Mouse (Mus musculus) small intestine, adult 2 months (tissue): ENCODE results near the gene Lix1l.

Experiments
- CTCF ChIP-seq: fragments of 200-500 bp; IDR thresholded peaks from 2 replicates; pipeline ENCODE4 v1.5.1; 2012; ENCODE audit warnings: low read depth, mild to moderate bottlenecking, control low read depth, inconsistent platforms, low read length, moderate library complexity, mixed read lengths; ENCODE audit not compliant: insufficient replicate concordance, insufficient read length; ENCODE audit errors: extremely low read depth
- POLR2A ChIP-seq: fragments of 200-500 bp; IDR thresholded peaks from 2 replicates; pipeline ENCODE4 v1.6.1; 2012; ENCODE audit warnings: low read depth, mild to moderate bottlenecking, control low read depth, inconsistent platforms, low read length, moderate library complexity

GRCm38 (mm10) chr3:96554251-96554650, 46.7 kb upstream of the Lix1l start:
- no peak for TF ChIP-seq POLR2A
- TF ChIP-seq CTCF, result no peak
